Mouse (Mus musculus): ENCODE measurements around the gene Arsb. TPM values are rescaled to one million over a fixed set of nuclear protein-coding genes. Genes with fewer than 3 reads are reported as not detected.

Arsb gene
- polyA plus RNA-seq (2012; rRNA removed): 86.9 and 87.6 TPM in 2 replicates

DNA sequence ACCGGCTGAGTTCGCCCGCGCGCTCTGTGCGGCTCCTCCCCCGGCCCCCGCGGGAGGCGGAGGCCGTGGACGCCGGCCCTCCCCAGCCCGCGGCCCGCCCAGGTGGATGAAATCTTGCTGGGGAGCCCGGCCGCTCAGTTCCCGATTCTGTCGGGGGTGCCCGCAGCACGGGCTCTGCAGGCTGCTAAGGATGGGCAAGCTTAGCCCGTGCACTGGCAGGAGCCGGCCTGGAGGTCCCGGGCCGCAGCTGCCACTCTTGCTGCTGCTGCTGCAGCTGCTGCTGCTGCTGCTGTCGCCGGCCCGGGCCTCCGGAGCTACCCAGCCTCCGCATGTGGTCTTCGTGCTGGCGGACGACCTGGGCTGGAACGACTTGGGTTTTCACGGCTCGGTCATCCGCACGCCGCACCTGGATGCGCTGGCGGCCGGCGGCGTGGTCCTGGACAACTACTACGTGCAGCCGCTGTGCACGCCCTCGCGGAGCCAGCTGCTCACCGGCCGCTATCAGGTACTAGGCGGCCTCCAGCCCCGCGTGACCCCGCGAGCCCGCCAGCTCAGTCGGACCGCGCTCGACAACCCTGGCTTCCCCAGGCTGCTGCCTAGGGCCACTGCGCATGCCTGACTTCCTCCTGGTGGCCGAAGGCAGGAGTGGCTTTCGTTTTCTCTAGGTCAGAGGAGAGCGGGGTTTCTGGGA is at the start of gene Arsb:
Gene Arsb, plus strand, starts transcription at position 43 of the 691 bp plus-strand sequence.
- Histone ChIP-seq H3K4me3 (ENCODE audit: insufficient read depth, low read length) (peak within 1 kb of the TSS; percentile 79), H3K4me1 (ENCODE audit: control insufficient read depth, insufficient read depth, low read length) (peaks cover 6% of the 10 kb centered on the region; the same call in 1 of the 2 replicates), H3K27ac (ENCODE audit: insufficient read depth, low read length) (peak within 1 kb of the TSS; percentile 95)
- TF ChIP-seq CTCF (IDR thresholded peaks at IDR 0.05; ENCODE audit: extremely low read depth, insufficient read depth, low read length): peak; percentile 42
- TF ChIP-seq POLR2A (IDR thresholded peaks at IDR 0.05; ENCODE audit: extremely low read depth, insufficient read depth, low read length): peak; percentile 92

DNA sequence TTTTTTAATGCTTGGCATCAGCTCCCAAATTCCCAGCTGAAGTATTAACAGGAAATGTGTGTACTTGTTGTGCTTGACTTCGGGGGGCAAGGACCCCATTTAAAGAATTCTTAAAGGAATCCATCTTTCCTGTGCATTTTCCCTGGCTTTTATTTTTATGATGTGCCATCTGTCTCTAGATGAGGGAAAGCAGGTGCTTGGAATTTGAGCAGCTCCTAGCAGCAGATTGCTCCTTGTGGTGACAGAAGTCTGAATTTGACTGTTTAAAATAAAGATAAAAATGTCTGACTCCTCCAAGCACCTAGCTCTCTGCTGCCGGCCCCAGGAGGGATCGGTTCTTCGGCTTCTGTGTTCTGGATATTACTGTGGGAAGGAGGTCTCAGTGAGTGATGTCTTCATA is 49.5 kb upstream of the Arsb start:
- Histone ChIP-seq H3K4me3 (ENCODE audit: insufficient read depth, low read length) (no peak overlapping the region), H3K4me1 (ENCODE audit: control insufficient read depth, insufficient read depth, low read length) (peaks cover 1% of the 10 kb centered on the region; the same call in 1 of the 2 replicates), H3K27ac (ENCODE audit: insufficient read depth, low read length) (peak overlapping the region; percentile 80)
- TF ChIP-seq POLR2A (IDR thresholded peaks at IDR 0.05; ENCODE audit: extremely low read depth, insufficient read depth, low read length) (no peak), CTCF (IDR thresholded peaks at IDR 0.05; ENCODE audit: extremely low read depth, insufficient read depth, low read length) (no peak)

DNA sequence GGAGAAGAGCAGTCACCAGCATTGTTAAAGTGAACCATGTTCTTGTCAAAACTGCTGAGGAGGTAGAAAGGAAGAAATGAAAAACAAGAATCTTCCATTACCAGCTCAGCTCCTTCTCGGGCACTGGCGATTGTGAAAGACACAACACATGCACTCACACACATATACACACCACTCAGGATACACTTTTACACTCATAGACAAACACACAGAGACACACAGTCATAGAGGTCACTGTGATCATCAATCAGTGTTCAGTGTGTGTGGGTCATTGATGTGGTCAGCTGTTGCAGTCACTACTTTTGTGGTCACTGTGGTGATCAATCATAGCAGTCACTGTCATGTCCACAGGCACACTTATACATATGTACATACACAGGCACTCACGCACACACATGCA is 48.0 kb upstream of the Arsb start:
- peaks cover 1% of the 10 kb centered on the region; the same call in 1 of the 2 replicates for H3K4me1 ChIP-seq (ENCODE audit: control insufficient read depth, insufficient read depth, low read length)
- H3K4me3 ChIP-seq (ENCODE audit: insufficient read depth, low read length): no peak overlapping the region
- no peak overlapping the region for H3K27ac ChIP-seq (ENCODE audit: insufficient read depth, low read length)
- no peak for TF ChIP-seq POLR2A (IDR thresholded peaks at IDR 0.05; ENCODE audit: extremely low read depth, insufficient read depth, low read length)
- TF ChIP-seq CTCF (IDR thresholded peaks at IDR 0.05; ENCODE audit: extremely low read depth, insufficient read depth, low read length): no peak

DNA sequence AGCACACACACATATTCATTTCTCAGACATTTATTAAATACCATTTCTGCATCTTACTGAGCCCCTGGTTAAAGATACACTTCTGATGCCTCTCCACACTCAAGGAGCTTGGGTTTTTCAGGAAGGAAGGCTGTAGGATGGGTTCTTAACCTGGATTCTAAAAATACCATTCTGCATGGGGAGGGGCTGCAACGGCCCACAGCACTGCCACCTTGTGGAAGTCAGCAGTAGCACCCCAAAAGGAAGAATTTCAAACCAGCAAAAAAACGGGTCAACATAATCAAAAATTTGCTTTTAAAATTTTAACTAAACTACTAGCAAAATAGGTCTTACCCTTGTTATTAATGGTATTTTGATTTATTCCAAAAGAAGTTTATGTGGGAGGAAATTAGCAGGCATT is 47.2 kb upstream of the Arsb start:
- Histone ChIP-seq H3K4me1 (ENCODE audit: control insufficient read depth, insufficient read depth, low read length) (peaks cover 1% of the 10 kb centered on the region; the same call in 1 of the 2 replicates), H3K4me3 (ENCODE audit: insufficient read depth, low read length) (no peak overlapping the region), H3K27ac (ENCODE audit: insufficient read depth, low read length) (no peak overlapping the region)
- TF ChIP-seq CTCF (IDR thresholded peaks at IDR 0.05; ENCODE audit: extremely low read depth, insufficient read depth, low read length): peak; percentile 62
- TF ChIP-seq POLR2A (IDR thresholded peaks at IDR 0.05; ENCODE audit: extremely low read depth, insufficient read depth, low read length): no peak

DNA sequence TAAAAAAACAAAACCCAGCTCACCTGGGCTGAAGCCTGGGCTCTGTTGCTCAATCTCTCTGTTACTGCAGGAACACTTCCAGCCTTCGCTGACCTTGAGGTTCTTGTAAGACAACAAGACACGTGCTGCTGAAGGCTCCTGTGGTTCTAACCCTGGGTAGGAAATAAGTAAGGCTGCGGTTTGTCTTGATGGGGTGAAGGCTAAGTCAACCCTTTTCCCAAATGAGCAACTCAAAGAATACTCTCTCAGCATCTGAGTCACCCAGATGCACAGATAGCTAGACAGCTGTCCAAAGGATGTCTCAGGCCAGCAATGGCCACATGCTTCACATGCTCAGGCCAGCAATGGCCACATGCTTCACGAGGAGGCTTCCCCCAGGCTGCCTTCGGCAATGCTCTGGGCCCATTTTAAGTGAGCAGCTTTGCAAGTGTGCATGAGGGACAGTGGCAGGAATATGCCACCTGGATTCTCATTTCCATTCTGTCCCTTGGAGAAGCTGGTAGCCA is 36.2 kb upstream of the Arsb start:
- no peaks in the 10 kb centered on the region for H3K4me1 ChIP-seq (ENCODE audit: control insufficient read depth, insufficient read depth, low read length)
- no peak for TF ChIP-seq CTCF (IDR thresholded peaks at IDR 0.05; ENCODE audit: extremely low read depth, insufficient read depth, low read length)
- TF ChIP-seq POLR2A (IDR thresholded peaks at IDR 0.05; ENCODE audit: extremely low read depth, insufficient read depth, low read length): no peak
- no peak overlapping the region for H3K27ac ChIP-seq (ENCODE audit: insufficient read depth, low read length)
- H3K4me3 ChIP-seq (ENCODE audit: insufficient read depth, low read length): no peak overlapping the region

DNA sequence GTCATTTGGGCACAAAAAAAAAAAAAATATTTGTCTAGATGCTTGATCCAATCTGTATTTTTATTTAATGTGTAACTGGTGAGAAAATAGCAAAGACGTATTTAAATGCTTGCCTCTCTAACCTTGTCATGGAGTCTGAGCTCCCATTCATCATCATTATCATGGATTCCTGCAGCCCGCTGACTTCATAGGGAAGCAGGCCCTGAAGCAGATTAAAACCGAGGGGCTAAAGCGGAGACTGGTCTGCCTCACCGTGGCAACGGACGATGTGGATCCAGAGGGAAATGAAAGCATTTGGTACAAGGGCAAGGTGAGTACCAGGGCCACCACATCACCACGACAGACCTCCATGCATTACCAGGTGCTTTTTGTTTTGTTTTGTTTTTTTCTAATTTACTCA is 27.3 kb upstream of the Arsb start:
- no peak overlapping the region for H3K4me3 ChIP-seq (ENCODE audit: insufficient read depth, low read length)
- H3K4me1 ChIP-seq (ENCODE audit: control insufficient read depth, insufficient read depth, low read length): no peaks in the 10 kb centered on the region
- TF ChIP-seq POLR2A (IDR thresholded peaks at IDR 0.05; ENCODE audit: extremely low read depth, insufficient read depth, low read length): no peak
- TF ChIP-seq CTCF (IDR thresholded peaks at IDR 0.05; ENCODE audit: extremely low read depth, insufficient read depth, low read length): no peak

DNA sequence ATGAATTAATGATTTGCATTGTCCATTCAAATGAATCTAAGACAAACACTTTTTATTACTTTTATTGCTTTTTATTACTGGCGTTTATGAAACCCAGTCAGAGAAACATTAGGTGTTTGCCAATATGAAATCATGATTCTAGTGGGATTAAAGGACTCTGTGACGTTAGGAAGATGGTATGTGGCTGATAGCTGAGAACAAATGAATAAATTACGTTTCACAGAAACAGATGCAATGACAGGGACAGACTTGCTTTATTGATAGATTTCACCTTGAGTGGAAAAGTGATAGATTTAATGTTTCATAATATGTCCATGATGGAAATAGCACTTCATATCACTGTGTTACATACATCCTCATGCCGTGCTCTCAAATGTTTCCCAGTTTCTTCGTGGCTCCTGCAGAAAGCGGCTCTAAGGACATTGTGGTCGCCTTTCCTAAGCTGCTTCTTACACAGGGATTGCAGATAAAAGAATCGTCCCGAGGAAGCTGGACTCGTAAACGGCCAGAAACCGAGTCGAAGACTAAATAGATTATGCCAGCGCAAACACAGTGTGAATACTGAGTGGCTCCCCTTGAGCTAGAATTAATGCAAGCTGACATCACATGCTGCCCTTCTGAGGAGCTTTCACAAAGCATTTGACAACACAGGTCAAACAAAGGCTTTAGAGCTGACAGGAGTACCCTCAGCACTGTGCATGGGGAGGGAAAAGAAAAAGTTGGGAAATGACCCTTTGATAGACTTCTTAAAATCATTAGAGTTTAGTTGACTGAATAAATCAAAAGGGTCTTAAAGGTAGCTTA is 18.6 kb upstream of the Arsb start:
- Histone ChIP-seq H3K4me3 (ENCODE audit: insufficient read depth, low read length) (no peak overlapping the region), H3K4me1 (ENCODE audit: control insufficient read depth, insufficient read depth, low read length) (no peaks in the 10 kb centered on the region), H3K27ac (ENCODE audit: insufficient read depth, low read length) (no peak overlapping the region)
- no peak for TF ChIP-seq CTCF (IDR thresholded peaks at IDR 0.05; ENCODE audit: extremely low read depth, insufficient read depth, low read length)
- TF ChIP-seq POLR2A (IDR thresholded peaks at IDR 0.05; ENCODE audit: extremely low read depth, insufficient read depth, low read length): no peak

More for the DNA sequence above, 27.3 kb upstream of the Arsb start:
- H3K27ac ChIP-seq (ENCODE audit: insufficient read depth, low read length): no peak overlapping the region

DNA sequence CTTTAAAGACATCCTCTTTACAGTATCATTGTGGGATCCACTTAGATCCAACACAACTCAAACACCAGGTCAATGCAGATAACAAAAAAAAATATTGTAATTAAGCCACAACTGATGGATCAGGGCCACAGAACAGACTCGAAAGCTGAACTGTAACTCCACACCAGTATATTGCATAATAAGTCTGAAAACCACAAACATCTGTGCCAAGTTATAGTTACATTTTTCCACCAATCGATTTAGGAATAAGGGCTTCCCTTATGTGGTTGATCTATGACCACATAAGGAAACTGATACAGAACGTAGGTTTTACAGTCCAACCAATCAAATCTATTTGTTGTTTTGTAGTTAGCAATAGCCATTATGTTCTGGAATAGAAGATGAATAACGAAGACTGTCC is 16.3 kb upstream of the Arsb start:
- TF ChIP-seq POLR2A (IDR thresholded peaks at IDR 0.05; ENCODE audit: extremely low read depth, insufficient read depth, low read length) (no peak), CTCF (IDR thresholded peaks at IDR 0.05; ENCODE audit: extremely low read depth, insufficient read depth, low read length) (no peak)
- no peak overlapping the region for H3K4me3 ChIP-seq (ENCODE audit: insufficient read depth, low read length)
- H3K4me1 ChIP-seq (ENCODE audit: control insufficient read depth, insufficient read depth, low read length): no peaks in the 10 kb centered on the region
- no peak overlapping the region for H3K27ac ChIP-seq (ENCODE audit: insufficient read depth, low read length)

DNA sequence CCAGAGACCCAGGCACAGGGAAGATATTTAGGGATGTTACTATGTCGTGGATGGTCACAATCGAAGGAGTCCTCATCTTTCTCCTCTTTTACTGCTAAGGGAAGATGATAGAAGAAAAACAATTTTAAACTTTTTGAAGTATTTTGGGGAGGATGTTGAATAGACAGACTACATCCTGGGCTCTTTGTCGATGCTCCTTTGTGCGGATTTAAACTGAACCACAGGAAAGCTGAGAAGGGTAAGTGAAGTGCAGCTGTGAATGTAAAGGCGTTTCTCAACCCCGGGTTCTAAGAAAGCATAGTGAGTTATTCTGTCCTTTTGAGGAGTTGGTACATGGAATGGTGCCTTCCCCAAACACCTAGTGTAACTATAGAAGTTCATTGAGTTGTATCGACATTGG is 14.8 kb upstream of the Arsb start:
- H3K27ac ChIP-seq (ENCODE audit: insufficient read depth, low read length): no peak overlapping the region
- TF ChIP-seq POLR2A (IDR thresholded peaks at IDR 0.05; ENCODE audit: extremely low read depth, insufficient read depth, low read length) (no peak), CTCF (IDR thresholded peaks at IDR 0.05; ENCODE audit: extremely low read depth, insufficient read depth, low read length) (no peak)
- H3K4me3 ChIP-seq (ENCODE audit: insufficient read depth, low read length): no peak overlapping the region
- H3K4me1 ChIP-seq (ENCODE audit: control insufficient read depth, insufficient read depth, low read length): no peaks in the 10 kb centered on the region
